Mouse (Mus musculus) mouse trophoblast stem cell (cell line): ENCODE measurements around the gene Sestd1.

Source experiments
- in situ Hi-C, 2 experiments: fragments of 300-500 bp; cut with MseI, MboI; formaldehyde crosslinking; loops; 2 replicates in 1 of 2; 3 replicates in 1 of 2; pipeline ENCODE4 v1.15.1; 2025

Sestd1 gene

DNA sequence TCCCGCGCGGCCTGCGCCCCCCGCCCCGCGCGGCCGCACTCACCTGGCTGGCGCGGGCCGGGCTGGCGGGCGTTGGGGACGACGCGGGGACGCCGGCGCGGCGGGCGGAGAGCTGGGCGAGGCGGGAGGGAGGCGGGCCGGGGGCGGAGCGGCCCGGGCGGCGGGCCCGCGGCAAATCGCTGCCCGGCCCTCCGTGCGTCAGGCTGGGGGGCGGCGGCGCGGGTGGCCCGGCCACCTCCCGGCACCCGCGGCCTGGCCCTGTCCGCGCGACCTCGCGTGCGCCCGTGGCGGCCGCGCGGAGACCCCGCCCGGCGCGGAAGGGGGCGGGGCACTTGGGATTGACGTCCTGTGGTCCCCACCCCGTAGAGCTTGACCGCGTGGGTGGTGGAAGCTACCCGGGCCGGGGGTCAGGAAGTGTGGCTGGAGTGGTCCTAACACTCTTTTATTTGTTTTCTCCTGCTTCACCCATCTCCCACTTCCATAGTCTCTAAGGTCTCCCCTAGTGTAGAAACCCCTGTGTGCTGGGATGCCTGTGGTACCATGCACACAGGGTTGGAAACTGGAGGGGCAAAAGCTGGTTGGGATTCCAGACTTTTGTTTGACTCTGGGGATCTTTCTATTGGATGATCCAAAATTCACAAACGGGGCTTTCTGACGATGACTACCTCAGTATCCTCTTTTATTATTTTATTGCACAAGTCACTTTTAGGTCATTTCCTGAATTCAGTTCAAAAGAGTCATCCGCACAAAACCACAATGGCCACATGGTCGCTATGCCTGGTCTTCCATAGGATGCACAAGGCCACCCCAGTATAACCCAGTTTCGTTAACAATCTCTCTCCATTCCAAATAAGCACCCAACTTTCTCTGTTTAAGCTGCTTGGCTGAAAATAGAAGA is at the start of gene Sestd1:
Gene Sestd1 (minus strand): TSS at position 81 of the 898 bp plus-strand sequence.
- in situ Hi-C loops, result no loop called here

GRCm38 (mm10) chr2:77327246-77327645 is 46.9 kb upstream of the Sestd1 start:
- in situ Hi-C loops, result no loop called here

DNA sequence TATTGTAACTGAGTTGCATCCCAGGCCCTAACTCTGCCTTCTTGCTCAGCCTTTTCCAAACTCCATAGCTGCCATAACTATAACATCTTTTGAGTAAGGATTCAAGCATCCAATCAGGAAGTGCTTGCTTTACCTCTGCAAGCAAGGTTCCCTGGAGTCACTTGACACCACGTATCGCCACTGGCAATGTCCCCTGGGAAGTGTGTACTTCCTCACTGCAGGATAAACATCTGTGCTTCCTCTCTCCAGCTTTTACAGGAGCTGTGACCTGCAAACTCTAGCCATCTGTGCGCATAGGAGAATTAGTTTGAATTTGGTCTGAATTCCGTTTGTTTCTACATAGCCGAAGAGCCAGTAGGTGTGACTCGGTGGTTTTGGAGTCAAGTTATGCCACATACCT is 43.3 kb upstream of the Sestd1 start:
- in situ Hi-C loops, result no loop called here

GRCm38 (mm10) chr2:77323156-77323555 is 42.8 kb upstream of the Sestd1 start:
- in situ Hi-C loops, result no loop called here

GRCm38 (mm10) chr2:77319196-77319595 is 38.8 kb upstream of the Sestd1 start:
- in situ Hi-C loops, result no loop called here

GRCm38 (mm10) chr2:77316961-77317360 is 36.6 kb upstream of the Sestd1 start:
- in situ Hi-C loops, result no loop called here

GRCm38 (mm10) chr2:77313846-77314245 is 33.5 kb upstream of the Sestd1 start:
- in situ Hi-C loops, result no loop called here

- in situ Hi-C loops, result no loop called here
Measured at GRCm38 (mm10) chr2:77312616-77313015, 32.2 kb upstream of the Sestd1 start.

GRCm38 (mm10) chr2:77309313-77309712 is 28.9 kb upstream of the Sestd1 start:
- in situ Hi-C loops, result no loop called here

- in situ Hi-C loops, result no loop called here
Measured at GRCm38 (mm10) chr2:77304494-77304893, 24.1 kb upstream of the Sestd1 start.

DNA sequence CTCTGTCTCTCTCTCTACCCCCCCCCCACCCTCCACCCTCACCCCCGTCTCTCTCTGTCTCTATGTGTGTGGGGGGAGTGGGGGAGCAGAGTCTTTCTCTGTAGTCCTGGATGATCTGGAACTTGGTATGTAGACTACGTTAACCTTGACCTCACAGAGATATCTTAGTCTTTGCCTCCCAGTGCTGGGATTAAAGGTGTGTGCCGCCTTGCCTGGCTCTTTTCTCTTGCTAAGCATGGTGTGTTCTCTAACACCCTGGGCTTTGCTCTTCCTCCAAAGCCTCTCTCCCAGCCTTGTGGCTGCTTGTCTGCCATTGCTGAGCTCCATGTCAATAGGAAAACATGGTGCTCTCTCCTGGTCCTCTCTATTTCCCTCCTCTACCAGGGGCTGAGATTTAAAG is 23.3 kb upstream of the Sestd1 start:
- in situ Hi-C loops, result no loop called here

GRCm38 (mm10) chr2:77302655-77303348 is 22.4 kb upstream of the Sestd1 start:
- in situ Hi-C loops, result no loop called here

GRCm38 (mm10) chr2:77301687-77302389 is 21.4 kb upstream of the Sestd1 start:
- in situ Hi-C loops, result no loop called here

GRCm38 (mm10) chr2:77289701-77290100 is 9.3 kb upstream of the Sestd1 start:
- in situ Hi-C loops, result no loop called here

DNA sequence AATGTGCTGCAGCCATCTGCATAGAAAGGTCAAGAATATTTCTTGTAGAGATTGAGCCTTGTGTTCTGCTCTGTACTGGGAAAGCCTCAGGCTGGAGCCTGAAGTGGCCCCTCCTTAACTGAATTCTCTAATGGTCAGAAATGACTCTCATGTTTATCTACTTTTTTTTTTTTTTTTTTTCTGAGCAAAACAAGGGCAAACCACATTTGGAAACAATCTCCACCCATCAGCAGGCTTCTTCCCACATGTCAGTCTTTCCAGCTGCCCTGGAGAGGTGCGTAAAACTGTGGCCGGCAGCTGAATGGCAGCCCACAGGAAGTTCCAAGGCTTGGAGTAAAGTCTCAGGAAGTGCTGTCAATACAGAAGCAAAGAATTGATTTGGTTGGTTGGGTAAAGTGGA is 6.4 kb upstream of the Sestd1 start:
- in situ Hi-C loops, result no loop called here

DNA sequence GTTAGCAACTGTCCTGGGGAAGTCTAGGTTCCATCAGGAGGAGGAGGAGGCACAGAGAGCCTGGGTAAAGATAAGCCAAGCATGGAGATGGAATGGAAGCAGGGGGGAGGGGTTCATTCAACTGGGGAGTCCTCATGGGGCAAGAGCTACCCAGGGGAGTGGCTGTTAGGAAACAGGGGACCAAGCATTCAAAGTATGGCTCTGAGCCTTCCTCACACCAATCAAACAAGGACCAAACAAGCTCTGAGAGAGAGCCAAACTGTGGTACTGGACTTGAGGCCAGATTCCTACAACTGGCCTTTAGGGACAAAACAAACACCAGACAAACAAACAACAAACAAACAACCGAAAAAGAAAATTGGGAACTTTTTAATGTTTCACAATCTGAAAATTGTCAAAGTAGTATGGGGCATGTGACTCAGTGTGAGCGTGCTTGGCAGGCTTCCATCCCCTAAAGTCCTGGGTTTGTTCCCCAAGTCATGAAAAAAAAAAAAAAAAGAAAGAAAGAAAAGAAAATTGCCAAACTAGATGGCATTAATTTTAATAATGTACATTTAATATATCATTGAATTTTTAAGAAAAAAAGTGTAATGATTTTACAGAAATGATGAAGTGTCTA is 4.0 kb upstream of the Sestd1 start:
- in situ Hi-C loops, result no loop called here

- in situ Hi-C loops, result no loop called here
Measured at GRCm38 (mm10) chr2:77279861-77280511, 406 bp downstream of the Sestd1 start.

- in situ Hi-C loops, result no loop called here
Measured at GRCm38 (mm10) chr2:77277272-77277671, 3.1 kb downstream of the Sestd1 start.

DNA sequence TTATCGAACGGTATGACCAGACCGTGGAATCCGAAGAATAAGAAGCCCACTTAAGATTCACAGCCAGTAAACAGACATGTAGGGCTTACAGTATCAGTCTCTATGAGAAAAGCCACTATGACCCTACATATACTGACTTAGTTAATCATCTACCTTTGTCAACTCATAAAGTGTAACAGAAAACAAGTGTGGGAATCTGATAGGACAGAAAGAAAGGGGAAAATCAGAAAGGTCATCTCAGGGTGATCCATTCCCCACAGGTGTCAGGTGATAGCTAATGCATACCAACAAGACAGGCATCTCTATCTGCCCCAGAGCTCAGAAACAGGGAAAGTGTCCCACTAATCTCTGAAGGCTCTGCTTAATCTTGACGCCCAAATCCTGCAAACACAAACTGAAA is 4.5 kb downstream of the Sestd1 start:
- in situ Hi-C loops, result no loop called here

GRCm38 (mm10) chr2:77274976-77275641 is 5.3 kb downstream of the Sestd1 start:
- in situ Hi-C loops, result no loop called here

DNA sequence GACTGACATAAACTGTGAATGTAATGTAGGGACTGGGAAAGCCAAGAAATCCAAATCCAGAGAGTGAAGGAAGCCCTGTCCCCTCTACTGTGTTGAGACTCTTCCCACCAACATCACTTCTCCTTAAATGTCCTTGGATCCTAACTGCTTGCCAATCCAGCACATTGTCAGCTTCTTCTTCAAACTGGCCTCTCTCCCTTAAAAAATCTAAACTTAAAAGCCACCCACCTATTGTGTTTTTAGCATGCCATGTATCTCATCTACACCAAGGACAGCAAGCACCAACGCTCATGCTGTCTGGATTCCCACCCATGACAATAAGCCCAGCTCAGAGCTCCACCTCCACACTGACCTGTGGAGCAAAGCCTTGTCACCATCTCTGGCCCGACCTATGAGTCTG is 7.4 kb downstream of the Sestd1 start:
- in situ Hi-C loops, result no loop called here
